In the genomic region with DNA sequence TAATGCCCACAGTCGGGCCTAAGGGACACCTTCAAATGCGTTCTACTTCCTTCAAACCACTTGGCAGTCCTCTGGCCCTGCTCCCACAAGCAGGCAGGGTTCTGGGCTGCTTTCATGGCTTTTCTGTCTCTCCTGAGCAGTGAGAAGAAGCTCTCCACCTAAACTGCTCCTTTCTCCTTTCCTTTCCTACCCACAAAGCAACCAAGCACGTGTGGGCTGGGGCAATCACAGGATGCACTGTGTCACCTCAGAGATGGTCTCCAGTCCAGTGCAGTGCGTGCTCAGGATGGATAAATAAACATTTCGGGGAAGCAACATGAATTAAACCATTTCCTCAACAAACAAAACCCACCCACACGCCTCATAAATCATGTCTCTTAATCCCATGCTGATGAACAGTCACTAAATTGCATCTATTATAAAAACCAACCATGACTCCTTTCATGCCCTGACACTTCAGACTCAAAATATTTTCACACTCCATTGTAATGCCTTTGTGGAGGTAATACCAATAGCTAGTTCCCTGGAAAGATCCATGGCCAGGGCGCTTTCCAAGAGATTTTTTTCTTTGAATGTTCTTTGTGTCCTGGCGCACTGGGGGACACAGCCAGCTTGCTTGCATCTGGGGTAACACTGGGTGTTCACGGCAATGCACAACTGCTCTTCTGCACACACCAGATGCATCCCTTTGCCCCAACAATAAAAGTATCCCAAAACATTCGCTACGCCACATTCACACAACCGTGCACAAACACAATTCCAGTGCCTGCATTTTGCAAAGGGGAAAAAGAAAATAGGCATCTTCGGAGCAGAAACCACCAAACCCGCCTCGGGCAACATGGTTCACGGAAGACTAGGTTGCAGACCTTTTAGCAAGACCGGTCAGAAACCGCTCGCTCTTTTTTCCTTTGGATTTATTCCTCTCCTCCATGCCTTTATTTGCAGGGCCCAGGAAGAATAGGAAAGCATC, we compare ENCODE assay signal across 9 mouse cellular contexts. TPM values are rescaled to one million over a fixed set of nuclear protein-coding genes. Genes with fewer than 3 reads are reported as not detected.
DNase-seq lines count a peak whose midpoint lies in the region; ATAC-seq and TF ChIP-seq lines count a peak whose summit lies in the region.
"Had no signal": no experiment of that assay in that cellular context is flagged by ENCODE, and none has a peak within 500 bp of the region (broad histone marks: within the 10 kb centered on the region; RNA-seq: fewer than 3 reads in every experiment).

No protein-coding gene starts in this region.

- no peak for TF ChIP-seq CTCF in ES-Bruce4 (IDR thresholded peaks at IDR 0.05; ENCODE audit: low read depth, low read length)

- peaks cover 22% of the 10 kb centered on the region for H3K4me1 ChIP-seq in heart, embryonic 10.5 days
- no peaks in the 10 kb centered on the region for H3K4me1 ChIP-seq in ES-Bruce4 (ENCODE audit: control insufficient read depth, insufficient read depth, low read length)
- H3K4me1 ChIP-seq in forebrain, embryonic 11.5 days (replicated peaks; ENCODE audit: control insufficient read depth, insufficient read depth, low read length), result peaks cover 12% of the 10 kb centered on the region; the same call in 1 of the 2 replicates
- H3K4me1 ChIP-seq in limb, embryonic 11.5 days (ENCODE audit: control insufficient read depth, insufficient read depth, low read length), result peaks cover 24% of the 10 kb centered on the region
- H3K4me1 ChIP-seq in neural tube, embryonic 15.5 days, result peaks cover 48% of the 10 kb centered on the region

- peak overlapping the region; percentile 98 for H3K9ac ChIP-seq in ES-Bruce4 (ENCODE audit: low read depth, poor library complexity, severe bottlenecking)
- H3K9ac ChIP-seq in forebrain, embryonic 11.5 days (ENCODE audit: low read length), result peak overlapping the region; percentile 97
- H3K9ac ChIP-seq in limb, embryonic 11.5 days (ENCODE audit: low read length), result peak overlapping the region; percentile 95
- H3K9ac ChIP-seq in neural tube, embryonic 15.5 days (replicated peaks), result peak overlapping the region; percentile 97

- H3K36me3 ChIP-seq in heart, embryonic 10.5 days, result no peaks in the 10 kb centered on the region
- no peaks in the 10 kb centered on the region for H3K36me3 ChIP-seq in ES-Bruce4 (ENCODE audit: control insufficient read depth, insufficient read depth, low read length, poor library complexity, severe bottlenecking)
- no peaks in the 10 kb centered on the region for H3K36me3 ChIP-seq in forebrain, embryonic 11.5 days (ENCODE audit: control insufficient read depth, insufficient read depth, low read length)
- no peaks in the 10 kb centered on the region for H3K36me3 ChIP-seq in limb, embryonic 11.5 days (ENCODE audit: control insufficient read depth, insufficient read depth, low read length)
- H3K36me3 ChIP-seq in neural tube, embryonic 15.5 days, result no peaks in the 10 kb centered on the region

- ATAC-seq in forebrain, embryonic 11.5 days (replicated peaks; ENCODE audit: low FRiP score), result no peak
- ATAC-seq in limb, embryonic 11.5 days (ENCODE audit: insufficient number of reproducible peaks, low FRiP score, low TSS enrichment, low read depth), result no peak
- ATAC-seq in neural tube, embryonic 15.5 days (ENCODE audit: low FRiP score), result peak; percentile 43

- H3K4me2 ChIP-seq in forebrain, embryonic 11.5 days (ENCODE audit: low read depth, low read length, severe bottlenecking), result peak overlapping the region; percentile 74
- H3K4me2 ChIP-seq in limb, embryonic 11.5 days (ENCODE audit: low read depth, severe bottlenecking), result peak overlapping the region; percentile 71
- peak overlapping the region; percentile 83 for H3K4me2 ChIP-seq in neural tube, embryonic 15.5 days

- H3K27me3 ChIP-seq in heart, embryonic 10.5 days (ENCODE audit: insufficient read depth, poor library complexity, severe bottlenecking), result 0 out of 2 replicates have a peak, but pooled peaks cover 7% of the 10 kb centered on the region
- peaks cover 1% of the 10 kb centered on the region; the same call in 1 of the 2 replicates for H3K27me3 ChIP-seq in ES-Bruce4 (ENCODE audit: control insufficient read depth, insufficient read depth, low read length, poor library complexity, severe bottlenecking)
- H3K27me3 ChIP-seq in forebrain, embryonic 11.5 days (ENCODE audit: control insufficient read depth, insufficient read depth, low read length), result peaks cover 2% of the 10 kb centered on the region; the same call in 1 of the 2 replicates
- no peaks in the 10 kb centered on the region for H3K27me3 ChIP-seq in limb, embryonic 11.5 days (ENCODE audit: control insufficient read depth, insufficient read depth, low read length)
- no peaks in the 10 kb centered on the region for H3K27me3 ChIP-seq in neural tube, embryonic 15.5 days (replicated peaks)

- H3K4me3 ChIP-seq in heart, embryonic 10.5 days, result peak overlapping the region; percentile 87
- H3K4me3 ChIP-seq in ES-Bruce4 (ENCODE audit: low read depth, low read length), result peak overlapping the region; percentile 88
- H3K4me3 ChIP-seq in forebrain, embryonic 11.5 days (ENCODE audit: low read depth, low read length), result peak overlapping the region; percentile 82
- peak overlapping the region; percentile 80 for H3K4me3 ChIP-seq in limb, embryonic 11.5 days (ENCODE audit: low read depth, low read length)
- H3K4me3 ChIP-seq in neural tube, embryonic 15.5 days (replicated peaks), result peak overlapping the region; percentile 85

- intact Hi-C loops in heart, postnatal 36 days (cut with DNase I), result loop anchor here (5.0 kb wide), 1 partner anchor 179 kb away; a partner anchor contains a TSS

- no peak for DNase-seq in heart, embryonic 10.5 days (ENCODE audit: low spot score)
- DNase-seq in heart, postnatal 36 days, result no peak
- no peak for DNase-seq in forebrain, embryonic 11.5 days (ENCODE audit: low spot score)
- peak; percentile 58 for DNase-seq in limb, embryonic 11.5 days (ENCODE audit: low spot score)
- no peak for DNase-seq in layer of hippocampus, adult 11-12 months (ENCODE audit: low spot score)
- DNase-seq in yolk sac, embryonic 10.5 days (ENCODE audit: low spot score), result no peak

- peak overlapping the region; percentile 92 for H3K27ac ChIP-seq in heart, embryonic 10.5 days
- no peak overlapping the region for H3K27ac ChIP-seq in ES-Bruce4 (ENCODE audit: insufficient read depth, low read length)
- H3K27ac ChIP-seq in forebrain, embryonic 11.5 days (ENCODE audit: low read depth, low read length), result peak overlapping the region; percentile 54
- peak overlapping the region; percentile 56; the same call in 1 of the 2 replicates for H3K27ac ChIP-seq in limb, embryonic 11.5 days (replicated peaks; ENCODE audit: low read depth, low read length)
- peak overlapping the region; percentile 96 for H3K27ac ChIP-seq in neural tube, embryonic 15.5 days (replicated peaks)
- H3K27ac ChIP-seq: macrophage had no signal

- 17% methylated on average over 19 of the region's 19 CpGs for WGBS in heart, embryonic 10.5 days
- 10% methylated on average over 19 of the region's 19 CpGs for WGBS in forebrain, embryonic 11.5 days
- WGBS in limb, embryonic 11.5 days, result 6% methylated on average over 19 of the region's 19 CpGs
- WGBS in neural tube, embryonic 15.5 days, result 2% methylated on average over 19 of the region's 19 CpGs

- no peak for TF ChIP-seq POLR2A in ES-Bruce4 (IDR thresholded peaks at IDR 0.05; ENCODE audit: insufficient read depth, low read length)

- TF ChIP-seq EP300 in ES-Bruce4 (IDR thresholded peaks at IDR 0.05; ENCODE audit: insufficient read depth, low read depth, low read length), result no peak

- no peaks in the 10 kb centered on the region for H3K9me3 ChIP-seq in heart, embryonic 10.5 days
- H3K9me3 ChIP-seq in ES-Bruce4 (replicated peaks; ENCODE audit: control insufficient read depth, insufficient read depth, low read length, poor library complexity, severe bottlenecking), result no peaks in the 10 kb centered on the region
- no peaks in the 10 kb centered on the region for H3K9me3 ChIP-seq in forebrain, embryonic 11.5 days (ENCODE audit: control insufficient read depth, low read length)
- no peaks in the 10 kb centered on the region for H3K9me3 ChIP-seq in limb, embryonic 11.5 days (ENCODE audit: control insufficient read depth, low read length)
- H3K9me3 ChIP-seq in neural tube, embryonic 15.5 days (replicated peaks), result no peaks in the 10 kb centered on the region

RNA-seq across cellular contexts. Expression of a gene that starts 0.8 kb away (rescaled TPM):
- 2.2 and 5.0 TPM in 2 replicates for polyA plus RNA-seq in heart, embryonic 10.5 days (2016; fragmentation: Nextera tagmentation; extraction: Ambion mirVana)
- 1 to 10 TPM in 1 of 2 experiments, under 1 TPM in 1; 0.92 to 1.6 TPM for total RNA-seq in heart, postnatal 36 days (2021)
- 8.3 and 10.8 TPM in 2 replicates for polyA plus RNA-seq in ES-Bruce4 (2011; ENCODE audit: insufficient read depth, insufficient read length, low read depth, missing spikeins)
- polyA plus RNA-seq in forebrain, embryonic 11.5 days (2014; fragmentation: Nextera tagmentation; extraction: Ambion mirVana), result 13.4 and 15.0 TPM in 2 replicates
- polyA plus RNA-seq in limb, embryonic 11.5 days (2014; fragmentation: Nextera tagmentation; extraction: Ambion mirVana), result 11.1 and 13.6 TPM in 2 replicates
- polyA plus RNA-seq in neural tube, embryonic 15.5 days (2015; fragmentation: Nextera tagmentation; extraction: Ambion mirVana), result 11.3 and 12.6 TPM in 2 replicates

RNA-seq across cellular contexts. Expression of a gene that starts 46.0 kb away (rescaled TPM):
- polyA plus RNA-seq in heart, embryonic 10.5 days (2016; fragmentation: Nextera tagmentation; extraction: Ambion mirVana), result 11.9 and 13.4 TPM in 2 replicates
- total RNA-seq in heart, postnatal 36 days (2021), result 1 to 10 TPM; 1.1 to 1.9 TPM
- polyA plus RNA-seq in ES-Bruce4 (2011; ENCODE audit: insufficient read depth, insufficient read length, low read depth, missing spikeins), result 22.8 and 23.2 TPM in 2 replicates
- polyA plus RNA-seq in forebrain, embryonic 11.5 days (2014; fragmentation: Nextera tagmentation; extraction: Ambion mirVana), result 15.8 and 16.4 TPM in 2 replicates
- polyA plus RNA-seq in limb, embryonic 11.5 days (2014; fragmentation: Nextera tagmentation; extraction: Ambion mirVana), result 17.3 and 19.6 TPM in 2 replicates
- polyA plus RNA-seq in neural tube, embryonic 15.5 days (2015; fragmentation: Nextera tagmentation; extraction: Ambion mirVana), result 6.1 and 7.1 TPM in 2 replicates
